Mouse (Mus musculus) bone marrow macrophage, adult 2 months (primary cell): ENCODE measurements around the gene Rag1. TPM values are rescaled to one million over a fixed set of nuclear protein-coding genes. Genes with fewer than 3 reads are reported as not detected.

ENCODE experiments used
- H3K27ac ChIP-seq: 2 replicates; pipeline ENCODE4 v1.5.1; 2012; ENCODE audit warnings: low read depth, low read length; ENCODE audit not compliant: insufficient read depth
- H3K4me1 ChIP-seq: 2 replicates; pipeline ENCODE4 v1.6.1; 2012; ENCODE audit warnings: low read length; ENCODE audit not compliant: control insufficient read depth, insufficient read depth
- H3K4me3 ChIP-seq: 2 replicates; pipeline ENCODE4 v1.5.1; 2012; ENCODE audit warnings: mild to moderate bottlenecking, low read length, moderate library complexity; ENCODE audit not compliant: insufficient read depth
- CTCF ChIP-seq: IDR thresholded peaks from 2 replicates; pipeline ENCODE4 v1.5.1; 2012; ENCODE audit warnings: low read depth, mild to moderate bottlenecking, low read length, moderate library complexity
- POLR2A ChIP-seq: IDR thresholded peaks from 2 replicates; pipeline ENCODE4 v1.6.1; 2012; ENCODE audit warnings: mild to moderate bottlenecking, low read depth, low read length, borderline replicate concordance
- polyA plus RNA-seq: library from polyadenylated mRNA; stranded (reverse); fragments of >200 nt; gene quantifications from 2 replicates; pipeline ENCODE4 v1.2.4, GENCODE M21; 2012; ENCODE audit not compliant: missing spikeins, insufficient read depth, insufficient read length

Gene Rag1
- polyA plus RNA-seq, 1 experiment = not detected

- H3K4me1 ChIP-seq = peaks cover 10% of the 10 kb centered on the region
- no peak overlapping the region for H3K27ac ChIP-seq
- TF ChIP-seq CTCF = no peak
- no peak for TF ChIP-seq POLR2A
- H3K4me3 ChIP-seq = no peak overlapping the region
Observed at GRCm38 (mm10) chr2:101615464-101616305, 33.6 kb downstream of the Rag1 start.

GRCm38 (mm10) chr2:101610861-101611260, 38.4 kb downstream of the Rag1 start:
- Histone ChIP-seq H3K4me3 (no peak overlapping the region), H3K27ac (no peak overlapping the region), H3K4me1 (no peaks in the 10 kb centered on the region)
- TF ChIP-seq POLR2A = no peak
- TF ChIP-seq CTCF = no peak

- Histone ChIP-seq H3K27ac (no peak overlapping the region), H3K4me3 (no peak overlapping the region), H3K4me1 (no peaks in the 10 kb centered on the region)
- no peak for TF ChIP-seq POLR2A
- no peak for TF ChIP-seq CTCF
Observed at GRCm38 (mm10) chr2:101608232-101608894, 40.9 kb downstream of the Rag1 start.

GRCm38 (mm10) chr2:101603099-101603498, 46.2 kb downstream of the Rag1 start:
- TF ChIP-seq POLR2A (no peak), CTCF (no peak)
- Histone ChIP-seq H3K4me1 (no peaks in the 10 kb centered on the region), H3K4me3 (no peak overlapping the region), H3K27ac (no peak overlapping the region)

- no peak for TF ChIP-seq CTCF
- no peak for TF ChIP-seq POLR2A
- Histone ChIP-seq H3K4me3 (no peak overlapping the region), H3K4me1 (no peaks in the 10 kb centered on the region), H3K27ac (no peak overlapping the region)
Observed at GRCm38 (mm10) chr2:101600703-101601102, 48.6 kb downstream of the Rag1 start.

GRCm38 (mm10) chr2:101598190-101599181, 50.8 kb downstream of the Rag1 start:
- no peaks in the 10 kb centered on the region for H3K4me1 ChIP-seq
- TF ChIP-seq POLR2A = no peak
- no peak for TF ChIP-seq CTCF

GRCm38 (mm10) chr2:101597186-101597585, 52.1 kb downstream of the Rag1 start:
- TF ChIP-seq CTCF (no peak), POLR2A (no peak)
- no peaks in the 10 kb centered on the region for H3K4me1 ChIP-seq

More at GRCm38 (mm10) chr2:101598190-101599181, 50.8 kb downstream of the Rag1 start:
- H3K27ac ChIP-seq = no peak overlapping the region
- no peak overlapping the region for H3K4me3 ChIP-seq

GRCm38 (mm10) chr2:101594681-101595080, 54.6 kb downstream of the Rag1 start:
- no peaks in the 10 kb centered on the region for H3K4me1 ChIP-seq
- no peak overlapping the region for H3K4me3 ChIP-seq
- H3K27ac ChIP-seq = no peak overlapping the region
- TF ChIP-seq CTCF = no peak
- TF ChIP-seq POLR2A = no peak

More at GRCm38 (mm10) chr2:101597186-101597585, 52.1 kb downstream of the Rag1 start:
- Histone ChIP-seq H3K4me3 (no peak overlapping the region), H3K27ac (no peak overlapping the region)

- H3K4me1 ChIP-seq = no peaks in the 10 kb centered on the region
- no peak overlapping the region for H3K4me3 ChIP-seq
- H3K27ac ChIP-seq = no peak overlapping the region
- TF ChIP-seq CTCF = no peak
- no peak for TF ChIP-seq POLR2A
Observed at GRCm38 (mm10) chr2:101592886-101593285, 56.4 kb downstream of the Rag1 start.
